Mouse (Mus musculus) midbrain, embryonic 10.5 days (tissue): ENCODE data around the gene Sgms1. TPM values are rescaled to one million over a fixed set of nuclear protein-coding genes. Genes with fewer than 3 reads are reported as not detected.

Experiments used
- DNase-seq: peaks from one replicate; pipeline ENCODE4 v3.0.0-alpha.2; 2017; ENCODE audit warnings: low spot score
- H3K27ac ChIP-seq: fragments of 300-500 bp; sonication (generic); replicated peaks from 2 replicates; pipeline ENCODE4 v1.5.1; 2016; ENCODE audit warnings: mild to moderate bottlenecking
- H3K27me3 ChIP-seq: fragments of 300-500 bp; sonication (generic); 2 replicates; pipeline ENCODE4 v1.6.1; 2016; ENCODE audit warnings: low read depth, mild to moderate bottlenecking; ENCODE audit not compliant: poor library complexity, severe bottlenecking
- H3K36me3 ChIP-seq: fragments of 300-500 bp; sonication (generic); 2 replicates; pipeline ENCODE4 v1.6.1; 2016; ENCODE audit warnings: mild to moderate bottlenecking, moderate library complexity
- H3K4me1 ChIP-seq: fragments of 300-500 bp; sonication (generic); 2 replicates; pipeline ENCODE4 v1.6.1; 2016
- H3K4me3 ChIP-seq: fragments of 300-500 bp; sonication (generic); 2 replicates; pipeline ENCODE4 v1.5.1; 2016; ENCODE audit warnings: mild to moderate bottlenecking, moderate library complexity
- H3K9me3 ChIP-seq: fragments of 300-500 bp; sonication (generic); replicated peaks from 2 replicates; pipeline ENCODE4 v1.6.1; 2016; ENCODE audit warnings: mild to moderate bottlenecking
- WGBS: fragments of 180-500 bp; shearing (Covaris S2); methylation state at CpG from one replicate; pipeline ENCODE4 v1.1.7; 2016; 5-methylcytosine and 5-hydroxymethylcytosine counted together
- polyA plus RNA-seq: library from polyadenylated mRNA; unstranded; fragments of >200 nt; fragmentation: Nextera tagmentation; extraction: Ambion mirVana; gene quantifications from 2 replicates; pipeline ENCODE4 v1.2.1, GENCODE M21; 2016

Gene Sgms1
- polyA plus RNA-seq, 1 experiment from 2014 or later: 13.1 TPM

GRCm38 (mm10) chr19:32378581-32378980 is 10.9 kb downstream of the Sgms1 start:
- Histone ChIP-seq H3K36me3 (no peaks in the 10 kb centered on the region), H3K9me3 (no peaks in the 10 kb centered on the region), H3K4me3 (no peak overlapping the region), H3K27ac (no peak overlapping the region), H3K4me1 (peaks cover 26% of the 10 kb centered on the region), H3K27me3 (no peaks in the 10 kb centered on the region)
- WGBS: 66% methylated on average over 3 of the region's 3 CpGs
- no peak for DNase-seq

GRCm38 (mm10) chr19:32377701-32378325 is 11.7 kb downstream of the Sgms1 start:
- no peaks in the 10 kb centered on the region for H3K36me3 ChIP-seq
- DNase-seq: no peak
- H3K4me1 ChIP-seq: peaks cover 26% of the 10 kb centered on the region
- no peaks in the 10 kb centered on the region for H3K27me3 ChIP-seq
- no peaks in the 10 kb centered on the region for H3K9me3 ChIP-seq
- 76% methylated on average over 7 of the region's 7 CpGs for WGBS
- no peak overlapping the region for H3K4me3 ChIP-seq
- H3K27ac ChIP-seq: no peak overlapping the region

GRCm38 (mm10) chr19:32376886-32377535 is 12.5 kb downstream of the Sgms1 start:
- no peak for DNase-seq
- Histone ChIP-seq H3K27ac (no peak overlapping the region), H3K36me3 (no peaks in the 10 kb centered on the region), H3K9me3 (no peaks in the 10 kb centered on the region), H3K4me3 (no peak overlapping the region), H3K27me3 (no peaks in the 10 kb centered on the region), H3K4me1 (peaks cover 26% of the 10 kb centered on the region)
- 80% methylated on average over 7 of the region's 7 CpGs for WGBS

- DNase-seq: no peak
- no peaks in the 10 kb centered on the region for H3K36me3 ChIP-seq
- no peak overlapping the region for H3K4me3 ChIP-seq
- WGBS: 92% methylated on average over 4 of the region's 4 CpGs
- H3K9me3 ChIP-seq: no peaks in the 10 kb centered on the region
- H3K27me3 ChIP-seq: no peaks in the 10 kb centered on the region
- H3K4me1 ChIP-seq: peaks cover 21% of the 10 kb centered on the region
- no peak overlapping the region for H3K27ac ChIP-seq
Measured at GRCm38 (mm10) chr19:32376054-32376453, 13.5 kb downstream of the Sgms1 start.

GRCm38 (mm10) chr19:32375473-32375985 is 14.0 kb downstream of the Sgms1 start:
- WGBS: 94% methylated on average over 4 of the region's 4 CpGs

GRCm38 (mm10) chr19:32374751-32375150 is 14.8 kb downstream of the Sgms1 start:
- Histone ChIP-seq H3K27me3 (no peaks in the 10 kb centered on the region), H3K4me3 (no peak overlapping the region), H3K4me1 (peaks cover 21% of the 10 kb centered on the region), H3K36me3 (no peaks in the 10 kb centered on the region), H3K9me3 (no peaks in the 10 kb centered on the region), H3K27ac (no peak overlapping the region)
- no peak for DNase-seq
- 91% methylated on average over 10 of the region's 10 CpGs for WGBS

More at GRCm38 (mm10) chr19:32375473-32375985, 14.0 kb downstream of the Sgms1 start:
- H3K4me3 ChIP-seq: no peak overlapping the region
- DNase-seq: no peak
- H3K4me1 ChIP-seq: peaks cover 21% of the 10 kb centered on the region
- no peaks in the 10 kb centered on the region for H3K9me3 ChIP-seq
- H3K27me3 ChIP-seq: no peaks in the 10 kb centered on the region
- no peak overlapping the region for H3K27ac ChIP-seq
- no peaks in the 10 kb centered on the region for H3K36me3 ChIP-seq

- Histone ChIP-seq H3K4me3 (no peak overlapping the region), H3K4me1 (peaks cover 19% of the 10 kb centered on the region), H3K9me3 (no peaks in the 10 kb centered on the region), H3K27me3 (no peaks in the 10 kb centered on the region), H3K27ac (no peak overlapping the region), H3K36me3 (no peaks in the 10 kb centered on the region)
- 73% methylated on average over 16 of the region's 16 CpGs for WGBS
- DNase-seq: no peak
Measured at GRCm38 (mm10) chr19:32373865-32374655, 15.5 kb downstream of the Sgms1 start.

- Histone ChIP-seq H3K27ac (no peak overlapping the region), H3K4me3 (no peak overlapping the region), H3K36me3 (no peaks in the 10 kb centered on the region), H3K4me1 (peaks cover 6% of the 10 kb centered on the region; the same call in 1 of the 2 replicates), H3K9me3 (no peaks in the 10 kb centered on the region), H3K27me3 (no peaks in the 10 kb centered on the region)
- DNase-seq: no peak
- WGBS: 93% methylated on average over 4 of the region's 4 CpGs
Measured at GRCm38 (mm10) chr19:32372373-32372772, 17.1 kb downstream of the Sgms1 start.

- 95% methylated on average over 8 of the region's 8 CpGs for WGBS
- Histone ChIP-seq H3K4me3 (no peak overlapping the region), H3K4me1 (no peaks in the 10 kb centered on the region), H3K27me3 (no peaks in the 10 kb centered on the region), H3K27ac (no peak overlapping the region), H3K36me3 (no peaks in the 10 kb centered on the region), H3K9me3 (no peaks in the 10 kb centered on the region)
- no peak for DNase-seq
Measured at GRCm38 (mm10) chr19:32367333-32367732, 22.2 kb downstream of the Sgms1 start.

GRCm38 (mm10) chr19:32366406-32366805 is 23.1 kb downstream of the Sgms1 start:
- DNase-seq: no peak
- Histone ChIP-seq H3K36me3 (no peaks in the 10 kb centered on the region), H3K4me3 (no peak overlapping the region)

GRCm38 (mm10) chr19:32365111-32365510 is 24.4 kb downstream of the Sgms1 start:
- 92% methylated on average over 6 of the region's 6 CpGs for WGBS

More at GRCm38 (mm10) chr19:32366406-32366805, 23.1 kb downstream of the Sgms1 start:
- no peaks in the 10 kb centered on the region for H3K9me3 ChIP-seq
- WGBS: 88% methylated on average over 9 of the region's 9 CpGs
- H3K4me1 ChIP-seq: no peaks in the 10 kb centered on the region
- H3K27me3 ChIP-seq: no peaks in the 10 kb centered on the region
- H3K27ac ChIP-seq: no peak overlapping the region

GRCm38 (mm10) chr19:32363587-32363986 is 25.9 kb downstream of the Sgms1 start:
- DNase-seq: no peak
- H3K27ac ChIP-seq: no peak overlapping the region
- no peaks in the 10 kb centered on the region for H3K27me3 ChIP-seq
- 87% methylated on average over 4 of the region's 4 CpGs for WGBS
- no peak overlapping the region for H3K4me3 ChIP-seq
- no peaks in the 10 kb centered on the region for H3K9me3 ChIP-seq
- H3K36me3 ChIP-seq: no peaks in the 10 kb centered on the region
- H3K4me1 ChIP-seq: peaks cover 5% of the 10 kb centered on the region

More at GRCm38 (mm10) chr19:32365111-32365510, 24.4 kb downstream of the Sgms1 start:
- Histone ChIP-seq H3K9me3 (no peaks in the 10 kb centered on the region), H3K36me3 (no peaks in the 10 kb centered on the region), H3K27me3 (no peaks in the 10 kb centered on the region), H3K27ac (no peak overlapping the region), H3K4me1 (no peaks in the 10 kb centered on the region), H3K4me3 (no peak overlapping the region)
- no peak for DNase-seq
